14 mouse cellular contexts compared by ENCODE assay signal in the genomic region with DNA sequence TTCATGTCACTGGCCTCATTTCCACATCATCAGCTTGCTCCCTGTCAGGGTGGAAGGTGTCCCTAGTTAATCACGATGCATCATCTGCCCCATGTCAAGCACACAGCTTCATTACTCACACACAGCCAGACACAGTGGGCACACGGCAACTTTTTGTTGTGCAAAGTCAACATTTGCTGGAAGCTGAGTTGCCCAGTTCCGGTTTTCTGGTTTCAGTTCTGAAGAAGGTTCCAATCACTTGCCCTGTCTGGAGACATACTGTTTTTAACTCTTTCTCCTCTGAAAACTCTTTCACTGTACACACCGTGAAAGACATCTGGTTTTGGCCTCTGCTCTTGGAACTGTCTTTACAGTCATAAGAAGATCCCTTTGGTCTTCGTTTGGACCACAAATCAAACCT. TPM values are rescaled to one million over a fixed set of nuclear protein-coding genes. Genes with fewer than 3 reads are reported as not detected.
DNase-seq lines count a peak whose midpoint lies in the region; ATAC-seq and TF ChIP-seq lines count a peak whose summit lies in the region.
"Had no signal": no experiment of that assay in that cellular context is flagged by ENCODE, and none has a peak within 500 bp of the region (broad histone marks: within the 10 kb centered on the region; RNA-seq: fewer than 3 reads in every experiment).

No protein-coding gene starts in this region.

- TF ChIP-seq EP300 in stomach, postnatal 0 days (optimal IDR thresholded peaks at IDR 0.05) = no peak

- H3K4me3 ChIP-seq in intestine, embryonic 14.5 days (ENCODE audit: low read depth, low read length) = no peak overlapping the region
- no peak overlapping the region for H3K4me3 ChIP-seq in intestine, postnatal 0 days (ENCODE audit: low read depth, low read length)
- H3K4me3 ChIP-seq in stomach, postnatal 0 days (ENCODE audit: low read depth, low read length) = no peak overlapping the region
- H3K4me3 ChIP-seq: embryonic facial prominence, embryonic 12.5 days; heart, embryonic 10.5 days; hindbrain, embryonic 12.5 days had no signal

- no peak overlapping the region for H3K4me2 ChIP-seq in intestine, embryonic 14.5 days (ENCODE audit: low read length)
- H3K4me2 ChIP-seq in intestine, postnatal 0 days (replicated peaks; ENCODE audit: low read depth) = no peak overlapping the region
- no peak overlapping the region for H3K4me2 ChIP-seq in stomach, postnatal 0 days (replicated peaks; ENCODE audit: low read depth)
- H3K4me2 ChIP-seq: embryonic facial prominence, embryonic 12.5 days; hindbrain, embryonic 12.5 days had no signal

- H3K9ac ChIP-seq in intestine, embryonic 14.5 days (ENCODE audit: low read length) = no peak overlapping the region
- H3K9ac ChIP-seq in intestine, postnatal 0 days (ENCODE audit: low read depth, low read length) = no peak overlapping the region
- H3K9ac ChIP-seq in stomach, postnatal 0 days (ENCODE audit: low read length) = no peak overlapping the region
- H3K9ac ChIP-seq: embryonic facial prominence, embryonic 12.5 days; hindbrain, embryonic 12.5 days had no signal

- no peaks in the 10 kb centered on the region for H3K36me3 ChIP-seq in intestine, embryonic 14.5 days (ENCODE audit: control insufficient read depth, insufficient read depth, low read length)
- no peaks in the 10 kb centered on the region for H3K36me3 ChIP-seq in intestine, postnatal 0 days (ENCODE audit: control insufficient read depth, insufficient read depth)
- H3K36me3 ChIP-seq in stomach, postnatal 0 days (ENCODE audit: control insufficient read depth, insufficient read depth, low read length) = no peaks in the 10 kb centered on the region
- H3K36me3 ChIP-seq: embryonic facial prominence, embryonic 12.5 days; G1E; heart, embryonic 10.5 days; hindbrain, embryonic 12.5 days had no signal

- ATAC-seq in intestine, embryonic 14.5 days (replicated peaks; ENCODE audit: low FRiP score, low TSS enrichment, low read depth) = no peak
- ATAC-seq in intestine, postnatal 0 days = no peak
- ATAC-seq in stomach, postnatal 0 days (ENCODE audit: low FRiP score, low TSS enrichment) = no peak

- H3K4me1 ChIP-seq in intestine, embryonic 14.5 days (replicated peaks; ENCODE audit: control insufficient read depth, insufficient read depth, low read length) = peaks cover 8% of the 10 kb centered on the region; the same call in 1 of the 2 replicates
- H3K4me1 ChIP-seq in intestine, postnatal 0 days (replicated peaks; ENCODE audit: control insufficient read depth, insufficient read depth, low read length) = no peaks in the 10 kb centered on the region
- H3K4me1 ChIP-seq in stomach, postnatal 0 days (replicated peaks; ENCODE audit: control insufficient read depth, insufficient read depth) = no peaks in the 10 kb centered on the region
- H3K4me1 ChIP-seq: embryonic facial prominence, embryonic 12.5 days; heart, embryonic 10.5 days; hindbrain, embryonic 12.5 days had no signal

- no peaks in the 10 kb centered on the region for H3K27me3 ChIP-seq in intestine, embryonic 14.5 days (replicated peaks; ENCODE audit: control insufficient read depth, insufficient read depth, low read length)
- no peaks in the 10 kb centered on the region for H3K27me3 ChIP-seq in intestine, postnatal 0 days (replicated peaks; ENCODE audit: control insufficient read depth, insufficient read depth, low read length)
- no peaks in the 10 kb centered on the region for H3K27me3 ChIP-seq in stomach, postnatal 0 days (ENCODE audit: control insufficient read depth, insufficient read depth, low read length)
- H3K27me3 ChIP-seq: embryonic facial prominence, embryonic 12.5 days; hindbrain, embryonic 12.5 days had no signal

- peak; percentile 23 for DNase-seq in intestine, embryonic 14.5 days (ENCODE audit: low spot score)
- DNase-seq in spleen, postnatal 36 days (ENCODE audit: low spot score in 2 of 2) = peak; percentile 56 to 58
- no peak for DNase-seq in spleen, postnatal 14 days (ENCODE audit: low spot score in 2 of 2)
- peak; percentile 67 for DNase-seq in lung, postnatal 36 days
- no peak for DNase-seq in stomach, postnatal 0 days (ENCODE audit: low spot score)
- no peak for DNase-seq in ovary, postnatal 14 days (ENCODE audit: low spot score)
- DNase-seq in cerebellum, adult 18-20 months = no peak
- DNase-seq: cerebellum, postnatal 10 days; kidney, adult 11 months had no signal

- no peak overlapping the region for H3K27ac ChIP-seq in intestine, embryonic 14.5 days (ENCODE audit: low read depth)
- H3K27ac ChIP-seq in intestine, postnatal 0 days (ENCODE audit: low read depth, low read length) = no peak overlapping the region
- H3K27ac ChIP-seq in stomach, postnatal 0 days (replicated peaks) = 0 out of 2 replicates have a peak overlapping the region, but pooled peaks have one; percentile 13
- H3K27ac ChIP-seq: embryonic facial prominence, embryonic 12.5 days; hindbrain, embryonic 12.5 days had no signal

- no peak for TF ChIP-seq CTCF in intestine, postnatal 0 days (IDR thresholded peaks at IDR 0.05; ENCODE audit: low read depth)
- TF ChIP-seq CTCF in stomach, postnatal 0 days (IDR thresholded peaks at IDR 0.05; ENCODE audit: low read depth) = no peak

- no peaks in the 10 kb centered on the region for H3K9me3 ChIP-seq in intestine, embryonic 14.5 days (ENCODE audit: control insufficient read depth, low read length)
- H3K9me3 ChIP-seq in intestine, postnatal 0 days (ENCODE audit: control insufficient read depth) = no peaks in the 10 kb centered on the region
- H3K9me3 ChIP-seq in stomach, postnatal 0 days (ENCODE audit: control insufficient read depth, low read length) = no peaks in the 10 kb centered on the region
- H3K9me3 ChIP-seq: embryonic facial prominence, embryonic 12.5 days; G1E; heart, embryonic 10.5 days; hindbrain, embryonic 12.5 days had no signal

- 74% methylated on average over 5 of the region's 5 CpGs for WGBS in intestine, embryonic 14.5 days
- WGBS in intestine, postnatal 0 days = 72% methylated on average over 5 of the region's 5 CpGs
- 59% methylated on average over 5 of the region's 5 CpGs for WGBS in stomach, postnatal 0 days

RNA-seq across cellular contexts. Expression of a gene that starts 23.8 kb away (rescaled TPM):
- 2.9 and 3.5 TPM in 2 replicates for polyA plus RNA-seq in intestine, embryonic 14.5 days (2014; fragmentation: Nextera tagmentation; extraction: Ambion mirVana)
- 1.7 TPM in 2 replicates for polyA plus RNA-seq in intestine, postnatal 0 days (2015; fragmentation: Nextera tagmentation; extraction: Ambion mirVana)
- 2.6 and 3.2 TPM in 2 replicates for polyA plus RNA-seq in stomach, postnatal 0 days (2015; fragmentation: Nextera tagmentation; extraction: Ambion mirVana)
- polyA plus RNA-seq: G1E had no signal

RNA-seq across cellular contexts. Expression of a gene that starts 24.6 kb away (rescaled TPM):
- 2.1 and 2.3 TPM in 2 replicates for polyA plus RNA-seq in intestine, embryonic 14.5 days (2014; fragmentation: Nextera tagmentation; extraction: Ambion mirVana)
- polyA plus RNA-seq in intestine, postnatal 0 days (2015; fragmentation: Nextera tagmentation; extraction: Ambion mirVana) = 0.77 and 1.5 TPM in 2 replicates
- polyA plus RNA-seq in stomach, postnatal 0 days (2015; fragmentation: Nextera tagmentation; extraction: Ambion mirVana) = 3.3 TPM in 2 replicates
- polyA plus RNA-seq: G1E had no signal

Comparison
In these comparisons a context has a peak if more than half of its experiments do, and no peak if none do; other contexts are left out.
1. DNase-seq: peak in intestine, embryonic 14.5 days (single experiment), spleen, postnatal 36 days (2 of 2) and lung, postnatal 36 days (single experiment); none in spleen, postnatal 14 days (0 of 2), stomach, postnatal 0 days (single experiment), ovary, postnatal 14 days (single experiment) and cerebellum, adult 18-20 months (0 of 2).